Mouse (Mus musculus) neural tube, embryonic 15.5 days (tissue): ENCODE measurements at regions not wholly inside any gene's neighbourhood (a gene's known extent, or its start where the extent isn't known, plus 50 kb on each side); places are given as distances from the start of the nearest gene placed in this dataset.

Experiments
- ATAC-seq: fragments of 200-750 bp; cut with Nextera tagmentation; 2 replicates; pipeline ENCODE4 v1.8.0; 2017; ENCODE audit warnings: mild to moderate bottlenecking, moderate TSS enrichment, moderate library complexity; ENCODE audit not compliant: low FRiP score
- H3K27ac ChIP-seq: fragments of 300-500 bp; sonication (generic); replicated peaks from 2 replicates; pipeline ENCODE4 v1.5.1; 2015; ENCODE audit warnings: mild to moderate bottlenecking, inconsistent platforms
- H3K27me3 ChIP-seq: fragments of 300-500 bp; sonication (generic); replicated peaks from 2 replicates; pipeline ENCODE4 v1.6.1; 2015; ENCODE audit warnings: inconsistent platforms
- H3K36me3 ChIP-seq: fragments of 300-500 bp; sonication (generic); 2 replicates; pipeline ENCODE4 v1.6.1; 2015; ENCODE audit warnings: inconsistent platforms
- H3K4me1 ChIP-seq: fragments of 300-500 bp; sonication (generic); 2 replicates; pipeline ENCODE4 v1.6.1; 2015; ENCODE audit warnings: inconsistent platforms
- H3K4me2 ChIP-seq: fragments of 300-500 bp; sonication (generic); 2 replicates; pipeline ENCODE4 v1.6.1; 2015; ENCODE audit warnings: inconsistent platforms, mild to moderate bottlenecking, moderate library complexity
- H3K4me3 ChIP-seq: fragments of 300-500 bp; sonication (generic); replicated peaks from 2 replicates; pipeline ENCODE4 v1.5.1; 2015; ENCODE audit warnings: mild to moderate bottlenecking, inconsistent platforms
- H3K9ac ChIP-seq: fragments of 300-500 bp; sonication (generic); replicated peaks from 2 replicates; pipeline ENCODE4 v1.6.1; 2015; ENCODE audit warnings: mild to moderate bottlenecking, inconsistent platforms
- H3K9me3 ChIP-seq: fragments of 300-500 bp; sonication (generic); replicated peaks from 2 replicates; pipeline ENCODE4 v1.6.1; 2016; ENCODE audit warnings: inconsistent platforms
- WGBS: fragments of 180-500 bp; shearing (Covaris S2); methylation state at CpG from one replicate; pipeline ENCODE4 v1.1.7; 2015; ENCODE audit warnings: mixed read lengths; 5-methylcytosine and 5-hydroxymethylcytosine counted together

GRCm38 (mm10) chr12:71458559-71459176, 149.0 kb downstream of the Dact1 start:
- ATAC-seq: no peak
- Histone ChIP-seq H3K4me3 (no peak overlapping the region), H3K27me3 (no peaks in the 10 kb centered on the region), H3K4me2 (peak overlapping the region; percentile 2; the same call in 1 of the 2 replicates), H3K9me3 (no peaks in the 10 kb centered on the region), H3K27ac (no peak overlapping the region), H3K4me1 (peaks cover 14% of the 10 kb centered on the region), H3K9ac (no peak overlapping the region), H3K36me3 (no peaks in the 10 kb centered on the region)
- WGBS: 50% methylated on average over 12 of the region's 12 CpGs

- Histone ChIP-seq H3K4me3 (no peak overlapping the region), H3K27ac (no peak overlapping the region), H3K4me1 (peaks cover 14% of the 10 kb centered on the region), H3K27me3 (no peaks in the 10 kb centered on the region), H3K9ac (no peak overlapping the region), H3K36me3 (no peaks in the 10 kb centered on the region), H3K4me2 (no peak overlapping the region), H3K9me3 (no peaks in the 10 kb centered on the region)
- no peak for ATAC-seq
- WGBS: 47% methylated on average over 6 of the region's 6 CpGs
Measured at GRCm38 (mm10) chr12:71460643-71461042, 151.0 kb downstream of the Dact1 start.

- no peaks in the 10 kb centered on the region for H3K9me3 ChIP-seq
- no peak overlapping the region for H3K4me2 ChIP-seq
- H3K27ac ChIP-seq: no peak overlapping the region
- H3K36me3 ChIP-seq: no peaks in the 10 kb centered on the region
- no peak for ATAC-seq
- no peak overlapping the region for H3K4me3 ChIP-seq
- H3K9ac ChIP-seq: no peak overlapping the region
- 78% methylated on average over 7 of the region's 7 CpGs for WGBS
- H3K4me1 ChIP-seq: no peaks in the 10 kb centered on the region
- H3K27me3 ChIP-seq: no peaks in the 10 kb centered on the region
Measured at GRCm38 (mm10) chr12:71467820-71468219, 158.1 kb downstream of the Dact1 start.

- Histone ChIP-seq H3K9ac (no peak overlapping the region), H3K4me3 (no peak overlapping the region), H3K36me3 (no peaks in the 10 kb centered on the region), H3K4me1 (no peaks in the 10 kb centered on the region), H3K4me2 (no peak overlapping the region), H3K27me3 (no peaks in the 10 kb centered on the region), H3K9me3 (no peaks in the 10 kb centered on the region), H3K27ac (no peak overlapping the region)
- no peak for ATAC-seq
- 51% methylated on average over 6 of the region's 6 CpGs for whole genome bisulfite sequencing
Measured at GRCm38 (mm10) chr12:71468324-71468723, 158.6 kb downstream of the Dact1 start.

DNA sequence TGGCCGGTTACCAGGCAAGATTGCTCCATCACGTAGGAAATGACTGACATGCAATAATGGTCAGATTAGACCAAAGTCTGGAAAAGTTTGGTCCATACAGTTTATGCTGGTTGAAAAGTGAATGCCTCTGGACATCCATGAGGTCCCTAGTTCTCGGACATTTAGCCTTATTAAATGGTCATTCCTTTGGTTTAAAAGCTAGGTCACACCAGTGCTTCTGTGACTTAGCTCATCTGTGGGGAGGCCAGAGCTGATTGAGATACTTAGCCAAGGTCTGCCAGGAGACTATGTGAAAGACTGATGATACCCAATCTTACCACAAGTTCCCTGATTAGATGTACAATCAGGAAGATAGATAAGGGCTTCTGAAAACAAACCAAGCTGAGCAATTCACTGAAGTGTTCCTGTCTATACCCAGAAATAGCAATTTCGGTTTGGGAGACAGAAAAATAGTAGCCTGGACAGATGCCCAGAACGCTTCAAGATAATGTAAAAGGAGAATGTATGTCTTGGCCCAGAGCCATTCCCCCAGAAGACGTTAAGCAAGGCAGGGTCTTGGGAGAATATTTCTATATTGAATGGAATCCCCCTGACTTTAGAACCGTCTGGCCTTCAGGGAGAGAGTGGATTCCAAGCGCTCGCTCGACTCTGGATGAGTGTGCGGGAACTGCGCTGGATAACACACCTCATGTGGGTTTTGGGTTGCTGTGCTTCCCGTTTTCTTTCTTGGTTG, 161.5 kb downstream of the Dact1 start:
- 76% methylated on average over 13 of the region's 13 CpGs for WGBS
- Histone ChIP-seq H3K27ac (no peak overlapping the region), H3K4me2 (no peak overlapping the region), H3K4me3 (no peak overlapping the region), H3K9me3 (no peaks in the 10 kb centered on the region), H3K4me1 (no peaks in the 10 kb centered on the region), H3K36me3 (no peaks in the 10 kb centered on the region), H3K9ac (no peak overlapping the region), H3K27me3 (no peaks in the 10 kb centered on the region)
- ATAC-seq: no peak

- no peak overlapping the region for H3K4me3 ChIP-seq
- no peaks in the 10 kb centered on the region for H3K4me1 ChIP-seq
- no peak for ATAC-seq
Measured at GRCm38 (mm10) chr12:71471720-71472119, 162.0 kb downstream of the Dact1 start.

DNA sequence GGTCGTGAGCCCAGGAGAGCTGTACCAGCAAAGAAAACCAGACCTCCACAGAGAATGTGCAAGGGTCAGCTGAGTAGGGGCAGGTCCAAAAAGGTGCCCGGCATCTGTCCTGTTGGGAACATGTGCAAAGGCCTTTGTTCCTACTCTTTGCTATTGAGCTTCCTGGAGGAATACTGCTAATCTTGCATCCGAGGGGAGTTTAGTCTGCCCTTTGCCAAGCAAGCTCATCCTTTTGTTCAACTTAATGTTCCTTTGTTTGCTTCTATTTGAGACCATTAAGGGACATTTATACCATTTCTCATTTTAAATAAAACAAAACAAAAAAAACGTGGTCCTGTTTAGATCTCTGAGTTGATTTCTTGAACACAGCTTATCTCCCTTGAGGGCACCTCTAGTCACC, 166.6 kb downstream of the Dact1 start:
- no peak overlapping the region for H3K9ac ChIP-seq
- H3K27ac ChIP-seq: no peak overlapping the region
- 71% methylated on average over 4 of the region's 4 CpGs for WGBS
- H3K36me3 ChIP-seq: no peaks in the 10 kb centered on the region
- H3K27me3 ChIP-seq: no peaks in the 10 kb centered on the region
- peaks cover 2% of the 10 kb centered on the region for H3K4me1 ChIP-seq
- H3K9me3 ChIP-seq: no peaks in the 10 kb centered on the region
- H3K4me3 ChIP-seq: no peak overlapping the region
- ATAC-seq: no peak
- H3K4me2 ChIP-seq: no peak overlapping the region

More at GRCm38 (mm10) chr12:71471720-71472119, 162.0 kb downstream of the Dact1 start:
- no peak overlapping the region for H3K4me2 ChIP-seq
- no peaks in the 10 kb centered on the region for H3K27me3 ChIP-seq
- H3K36me3 ChIP-seq: no peaks in the 10 kb centered on the region
- WGBS: 92% methylated on average over 4 of the region's 4 CpGs
- no peak overlapping the region for H3K9ac ChIP-seq
- no peak overlapping the region for H3K27ac ChIP-seq
- H3K9me3 ChIP-seq: no peaks in the 10 kb centered on the region

- H3K27ac ChIP-seq: no peak overlapping the region
- H3K9ac ChIP-seq: no peak overlapping the region
- whole genome bisulfite sequencing: 14% methylated on average over 5 of the region's 5 CpGs
- peaks cover 16% of the 10 kb centered on the region for H3K4me1 ChIP-seq
- H3K36me3 ChIP-seq: no peaks in the 10 kb centered on the region
- no peak for ATAC-seq
- no peaks in the 10 kb centered on the region for H3K9me3 ChIP-seq
- no peak overlapping the region for H3K4me3 ChIP-seq
- H3K4me2 ChIP-seq: no peak overlapping the region
- no peaks in the 10 kb centered on the region for H3K27me3 ChIP-seq
Measured at GRCm38 (mm10) chr12:71477691-71478090, 168.0 kb downstream of the Dact1 start.

DNA sequence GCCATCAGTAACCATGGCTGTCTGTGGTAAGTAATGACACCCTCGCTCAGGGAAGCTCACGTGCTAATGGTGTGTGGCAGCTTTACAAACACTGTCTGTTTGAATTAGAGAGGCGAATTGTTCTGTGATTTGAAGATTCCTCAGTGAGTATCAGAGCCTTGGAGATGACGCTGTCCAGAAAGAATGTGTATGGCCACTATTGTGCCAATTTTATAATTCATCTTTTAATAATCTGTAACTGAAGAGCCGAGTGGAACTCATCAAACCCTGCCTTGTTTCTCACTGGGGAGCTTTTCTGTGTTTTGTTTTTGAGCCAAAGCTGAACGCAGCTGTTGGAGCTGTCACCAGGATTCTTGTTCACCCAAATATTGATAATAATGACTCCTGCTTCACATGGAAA, 171.7 kb downstream of the Dact1 start:
- no peak overlapping the region for H3K4me3 ChIP-seq
- ATAC-seq: 0 out of 2 replicates have a peak, but pooled peaks have one; percentile 18
- no peaks in the 10 kb centered on the region for H3K27me3 ChIP-seq
- H3K27ac ChIP-seq: peak overlapping the region; percentile 10; the same call in 1 of the 2 replicates
- H3K9ac ChIP-seq: no peak overlapping the region
- WGBS: 37% methylated on average over 6 of the region's 6 CpGs
- no peaks in the 10 kb centered on the region for H3K36me3 ChIP-seq
- no peak overlapping the region for H3K4me2 ChIP-seq
- H3K9me3 ChIP-seq: no peaks in the 10 kb centered on the region
- H3K4me1 ChIP-seq: peaks cover 21% of the 10 kb centered on the region

GRCm38 (mm10) chr12:71481899-71482593, 172.4 kb downstream of the Dact1 start:
- 28% methylated on average over 9 of the region's 9 CpGs for WGBS
- Histone ChIP-seq H3K27me3 (no peaks in the 10 kb centered on the region), H3K36me3 (no peaks in the 10 kb centered on the region), H3K9me3 (no peaks in the 10 kb centered on the region), H3K4me3 (no peak overlapping the region), H3K9ac (no peak overlapping the region), H3K4me2 (no peak overlapping the region), H3K27ac (peak overlapping the region; percentile 10; the same call in 1 of the 2 replicates), H3K4me1 (peaks cover 21% of the 10 kb centered on the region)
- peak; percentile 71 for ATAC-seq

DNA sequence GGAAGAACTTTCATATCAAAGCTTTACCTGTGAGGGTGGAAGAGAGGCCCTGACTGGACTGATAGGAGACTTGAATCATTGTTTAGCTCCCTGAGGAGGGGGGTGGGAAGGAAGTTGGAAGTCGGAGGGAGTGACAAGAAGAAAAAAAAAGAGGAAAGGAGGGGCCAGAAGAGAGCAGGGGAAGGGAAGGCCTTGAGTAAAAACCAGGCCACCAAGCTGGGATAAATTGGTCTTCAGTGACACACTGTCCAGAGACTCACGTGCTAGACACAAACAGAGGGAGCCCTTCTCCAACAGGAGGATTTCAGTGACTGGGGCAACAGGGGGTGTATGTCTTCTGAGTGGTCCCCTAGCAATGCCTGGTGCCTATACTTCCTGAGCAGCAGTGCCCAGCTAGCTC, 172.9 kb downstream of the Dact1 start:
- no peaks in the 10 kb centered on the region for H3K27me3 ChIP-seq
- no peak for ATAC-seq
- no peak overlapping the region for H3K4me2 ChIP-seq
- H3K36me3 ChIP-seq: no peaks in the 10 kb centered on the region
- peaks cover 22% of the 10 kb centered on the region for H3K4me1 ChIP-seq
- no peak overlapping the region for H3K4me3 ChIP-seq
- peak overlapping the region; percentile 10; the same call in 1 of the 2 replicates for H3K27ac ChIP-seq
- no peaks in the 10 kb centered on the region for H3K9me3 ChIP-seq
- 39% methylated on average over 2 of the region's 2 CpGs for WGBS
- H3K9ac ChIP-seq: no peak overlapping the region
